Mouse (Mus musculus): ENCODE results near the gene Gng2. TPM values are rescaled to one million over a fixed set of nuclear protein-coding genes. Genes with fewer than 3 reads are reported as not detected.

The Gng2 gene
- 70.9 and 75.4 TPM in 2 replicates for polyA plus RNA-seq (2012; rRNA removed)

GRCm38 (mm10) chr14:19977271-19978024 is at the start of gene Gng2:
Gng2 (minus strand) TSS chr14:19977627.
- no peak for DNase-seq (ENCODE audit: extremely low spot score in 1 of 2, low spot score in 1 of 2)

- DNase-seq (ENCODE audit: extremely low spot score in 1 of 2, low spot score in 1 of 2) = no peak
Measured at GRCm38 (mm10) chr14:20024888-20025719, 47.7 kb upstream of the Gng2 start.

GRCm38 (mm10) chr14:20023939-20024338 is 46.5 kb upstream of the Gng2 start:
- no peak for DNase-seq (ENCODE audit: extremely low spot score in 1 of 2, low spot score in 1 of 2)

GRCm38 (mm10) chr14:20019486-20019885 is 42.1 kb upstream of the Gng2 start:
- DNase-seq (ENCODE audit: extremely low spot score in 1 of 2, low spot score in 1 of 2) = no peak

GRCm38 (mm10) chr14:20012506-20013275 is 35.3 kb upstream of the Gng2 start:
- DNase-seq (ENCODE audit: extremely low spot score in 1 of 2, low spot score in 1 of 2) = peak in 1 of 2 experiments; percentile 13

- DNase-seq (ENCODE audit: extremely low spot score in 1 of 2, low spot score in 1 of 2) = no peak
Measured at GRCm38 (mm10) chr14:20007446-20007845, 30.0 kb upstream of the Gng2 start.

GRCm38 (mm10) chr14:20004777-20005289 is 27.4 kb upstream of the Gng2 start:
- DNase-seq (ENCODE audit: extremely low spot score in 1 of 2, low spot score in 1 of 2) = no peak

GRCm38 (mm10) chr14:19996853-19997252 is 19.4 kb upstream of the Gng2 start:
- no peak for DNase-seq (ENCODE audit: extremely low spot score in 1 of 2, low spot score in 1 of 2)

GRCm38 (mm10) chr14:19995943-19996342 is 18.5 kb upstream of the Gng2 start:
- DNase-seq (ENCODE audit: extremely low spot score in 1 of 2, low spot score in 1 of 2) = no peak

- DNase-seq (ENCODE audit: extremely low spot score in 1 of 2, low spot score in 1 of 2) = no peak
Measured at GRCm38 (mm10) chr14:19994068-19994467, 16.6 kb upstream of the Gng2 start.

- DNase-seq (ENCODE audit: extremely low spot score in 1 of 2, low spot score in 1 of 2) = no peak
Measured at GRCm38 (mm10) chr14:19993570-19993883, 16.1 kb upstream of the Gng2 start.

- no peak for DNase-seq (ENCODE audit: extremely low spot score in 1 of 2, low spot score in 1 of 2)
Measured at GRCm38 (mm10) chr14:19992873-19993569, 15.6 kb upstream of the Gng2 start.

GRCm38 (mm10) chr14:19991861-19992260 is 14.4 kb upstream of the Gng2 start:
- DNase-seq (ENCODE audit: extremely low spot score in 1 of 2, low spot score in 1 of 2) = no peak

GRCm38 (mm10) chr14:19990436-19990993 is 13.1 kb upstream of the Gng2 start:
- no peak for DNase-seq (ENCODE audit: extremely low spot score in 1 of 2, low spot score in 1 of 2)

- no peak for DNase-seq (ENCODE audit: extremely low spot score in 1 of 2, low spot score in 1 of 2)
Measured at GRCm38 (mm10) chr14:19988410-19988809, 11.0 kb upstream of the Gng2 start.

- DNase-seq (ENCODE audit: extremely low spot score in 1 of 2, low spot score in 1 of 2) = no peak
Measured at GRCm38 (mm10) chr14:19987358-19987834, 10.0 kb upstream of the Gng2 start.

- peak; percentile 79 to 90 for DNase-seq (ENCODE audit: extremely low spot score in 1 of 2, low spot score in 1 of 2)
Measured at GRCm38 (mm10) chr14:19986614-19987357, 9.4 kb upstream of the Gng2 start.

GRCm38 (mm10) chr14:19985912-19986613 is 8.6 kb upstream of the Gng2 start:
- peak in 1 of 2 experiments; percentile 43 for DNase-seq (ENCODE audit: extremely low spot score in 1 of 2, low spot score in 1 of 2)

All from frontal cortex, adult 2 months (tissue).